Comparison of ENCODE assay signal across 11 mouse cellular contexts in the genomic region with DNA sequence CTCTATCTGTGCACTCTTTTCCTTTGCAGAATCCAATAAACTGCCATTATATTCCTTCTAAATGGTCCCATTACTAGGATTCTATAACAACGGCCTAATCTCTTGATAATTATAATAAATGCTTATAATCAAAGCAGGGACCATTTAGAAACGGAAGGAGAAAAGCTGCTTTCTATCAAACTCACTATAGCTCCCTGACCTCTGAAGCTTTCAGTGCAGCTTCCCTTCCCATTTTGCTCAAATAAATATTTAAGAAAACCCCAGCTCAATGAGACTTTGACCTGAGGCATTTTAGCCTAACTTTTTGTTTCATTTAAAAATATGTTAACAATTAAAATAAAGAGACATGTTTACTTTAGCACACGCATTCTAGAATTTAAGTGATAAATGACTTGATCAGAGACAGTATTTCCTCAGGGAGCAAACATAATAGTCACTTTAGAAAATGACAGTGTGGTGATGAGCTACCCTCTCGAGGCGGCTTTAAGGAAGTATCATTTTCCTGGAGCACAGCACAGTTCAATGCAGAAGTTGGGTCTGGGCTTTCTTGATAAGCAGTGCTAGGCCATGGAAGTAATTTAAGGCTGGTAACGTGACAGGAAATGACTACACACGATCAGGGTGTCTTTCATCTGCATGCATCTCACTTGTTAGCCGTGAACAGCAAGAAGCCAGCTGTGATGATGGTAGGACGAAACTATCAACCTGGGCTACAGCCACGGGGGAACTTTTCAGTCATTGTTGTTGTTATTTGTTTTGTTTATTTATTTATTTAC. TPM values are rescaled to one million over a fixed set of nuclear protein-coding genes. Genes with fewer than 3 reads are reported as not detected.
DNase-seq lines count a peak whose midpoint lies in the region; ATAC-seq lines count a peak whose summit lies in the region.
"Had no signal": no experiment of that assay in that cellular context is flagged by ENCODE, and none has a peak within 500 bp of the region (broad histone marks: within the 10 kb centered on the region; RNA-seq: fewer than 3 reads in every experiment).

No protein-coding gene starts in this region.

- DNase-seq in heart, postnatal 25 days (ENCODE audit: low spot score) = no peak
- peak; percentile 7 for DNase-seq in thymus, postnatal 4 days
- DNase-seq in thymus, postnatal 36 days = no peak
- no peak for DNase-seq in liver, embryonic 11.5 days (ENCODE audit: low spot score)
- no peak for DNase-seq in spleen, postnatal 10 days (ENCODE audit: low spot score in 2 of 2)
- no peak for DNase-seq in B cell, adult 2 months
- DNase-seq in left cerebral cortex, adult 9 months (ENCODE audit: low spot score in 2 of 2) = no peak
- DNase-seq: adrenal gland, adult 8-10 months had no signal

- no peaks in the 10 kb centered on the region for H3K4me1 ChIP-seq in heart, embryonic 12.5 days (replicated peaks)
- H3K4me1 ChIP-seq in liver, embryonic 11.5 days (replicated peaks; ENCODE audit: control insufficient read depth, insufficient read depth, low read length) = peaks cover 9% of the 10 kb centered on the region; the same call in 1 of the 2 replicates

- intact Hi-C loops in heart, postnatal 25 days (cut with DNase I) = no loop called here

- no peaks in the 10 kb centered on the region for H3K9me3 ChIP-seq in heart, embryonic 12.5 days (replicated peaks)
- H3K9me3 ChIP-seq in liver, embryonic 11.5 days (ENCODE audit: control insufficient read depth, low read length) = no peaks in the 10 kb centered on the region
- H3K9me3 ChIP-seq: forebrain, embryonic 12.5 days; midbrain, embryonic 12.5 days had no signal

- H3K27ac ChIP-seq in heart, embryonic 12.5 days (ENCODE audit: poor library complexity, severe bottlenecking) = no peak overlapping the region
- H3K27ac ChIP-seq in liver, embryonic 11.5 days (ENCODE audit: low read depth, low read length) = no peak overlapping the region; the same call in 1 of the 2 replicates
- H3K27ac ChIP-seq: forebrain, embryonic 12.5 days; midbrain, embryonic 12.5 days had no signal

- no peak overlapping the region for H3K9ac ChIP-seq in heart, embryonic 12.5 days
- H3K9ac ChIP-seq in liver, embryonic 11.5 days (ENCODE audit: low read depth, low read length) = no peak overlapping the region
- H3K9ac ChIP-seq: forebrain, embryonic 12.5 days; midbrain, embryonic 12.5 days had no signal

- H3K4me2 ChIP-seq in heart, embryonic 12.5 days = no peak overlapping the region
- H3K4me2 ChIP-seq in liver, embryonic 11.5 days = peak overlapping the region; percentile 42
- H3K4me2 ChIP-seq: forebrain, embryonic 12.5 days; midbrain, embryonic 12.5 days had no signal

- no peak overlapping the region for H3K4me3 ChIP-seq in heart, embryonic 12.5 days
- no peak overlapping the region for H3K4me3 ChIP-seq in liver, embryonic 11.5 days (ENCODE audit: low read depth, low read length)
- H3K4me3 ChIP-seq: forebrain, embryonic 12.5 days; midbrain, embryonic 12.5 days had no signal

- WGBS in heart, embryonic 12.5 days = 45% methylated on average over 10 of the region's 10 CpGs
- 27% methylated on average over 10 of the region's 10 CpGs for WGBS in liver, embryonic 11.5 days

- peak; percentile 53; the same call in 1 of the 2 replicates for ATAC-seq in heart, embryonic 12.5 days (ENCODE audit: insufficient number of reproducible peaks, low FRiP score)
- peak; percentile 90 for ATAC-seq in liver, embryonic 11.5 days (replicated peaks; ENCODE audit: low FRiP score)

- no peaks in the 10 kb centered on the region; the same call in 1 of the 2 replicates for H3K36me3 ChIP-seq in heart, embryonic 12.5 days
- no peaks in the 10 kb centered on the region for H3K36me3 ChIP-seq in liver, embryonic 11.5 days (ENCODE audit: control insufficient read depth, insufficient read depth, low read length)
- H3K36me3 ChIP-seq: forebrain, embryonic 12.5 days; midbrain, embryonic 12.5 days had no signal

- H3K27me3 ChIP-seq in heart, embryonic 12.5 days (replicated peaks) = no peaks in the 10 kb centered on the region
- no peaks in the 10 kb centered on the region for H3K27me3 ChIP-seq in liver, embryonic 11.5 days (replicated peaks; ENCODE audit: control insufficient read depth, insufficient read depth, low read length)
- H3K27me3 ChIP-seq: forebrain, embryonic 12.5 days; midbrain, embryonic 12.5 days had no signal

RNA-seq across cellular contexts. Expression of a gene that starts 46.4 kb away (rescaled TPM):
- polyA plus RNA-seq in heart, embryonic 12.5 days (2016; fragmentation: Nextera tagmentation; extraction: Ambion mirVana) = 0.42 and 0.87 TPM in 2 replicates
- not detected for total RNA-seq in heart, postnatal 25 days (2021)
- polyA plus RNA-seq in liver, embryonic 11.5 days (2014; fragmentation: Nextera tagmentation; extraction: Ambion mirVana) = 1.7 and 1.8 TPM in 2 replicates
